Mouse (Mus musculus): Measurements from ENCODE around the gene Cst9. TPM values are rescaled to one million over a fixed set of nuclear protein-coding genes. Genes with fewer than 3 reads are reported as not detected.

The Cst9 gene
- total and polyA plus RNA-seq, 2 experiments: not detected

- Histone ChIP-seq H3K4me1 (ENCODE audit: control insufficient read depth, insufficient read depth, low read length) (peaks cover 7% of the 10 kb centered on the region; the same call in 1 of the 2 replicates), H3K79me2 (ENCODE audit: control insufficient read depth, insufficient read depth, low read length) (no peaks in the 10 kb centered on the region), H3K36me3 (ENCODE audit: control insufficient read depth, insufficient read depth, low read length) (peaks cover 7% of the 10 kb centered on the region), H3K4me3 (ENCODE audit: insufficient read depth, low read depth, low read length) (no peak overlapping the region), H3K27ac (replicated peaks; ENCODE audit: insufficient read depth, low read depth, low read length) (no peak overlapping the region), H3K9ac (ENCODE audit: low read depth, low read length) (no peak overlapping the region), H3K27me3 (ENCODE audit: control insufficient read depth, insufficient read depth, low read length) (no peaks in the 10 kb centered on the region)
- peak; percentile 17 for DNase-seq (ENCODE audit: extremely low read depth, low read depth, low spot score)
- WGBS: 40% methylated on average over 4 of the region's 4 CpGs
- TF ChIP-seq POLR2A (IDR thresholded peaks at IDR 0.05; ENCODE audit: extremely low read depth, insufficient read depth, low read length): no peak
- no peak for TF ChIP-seq CTCF (IDR thresholded peaks at IDR 0.05; ENCODE audit: low read depth, low read length)
These were observed 37.9 kb downstream of the Cst9 start for GRCm38 (mm10) chr2:148872860-148873259.

DNA sequence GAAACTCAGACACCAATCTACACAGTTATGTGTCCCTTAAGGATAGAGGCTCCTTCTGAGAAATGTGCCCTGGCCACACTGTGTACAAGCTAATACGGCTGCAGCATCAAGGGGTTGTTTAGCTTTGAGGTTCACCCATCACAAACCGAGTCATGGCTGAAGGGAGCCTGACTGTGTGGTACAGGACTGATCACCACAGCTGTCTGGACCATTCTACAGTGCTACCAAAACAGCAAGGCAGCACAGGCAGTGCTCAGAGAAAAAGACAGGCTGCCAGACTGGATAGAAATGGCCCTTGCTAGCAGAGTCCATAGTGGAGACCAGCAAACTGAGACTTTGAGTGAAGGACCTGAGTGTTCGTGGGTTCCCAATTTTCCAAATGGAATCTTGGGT lies 39.3 kb downstream of the Cst9 start:
- peak overlapping the region; percentile 7; the same call in 1 of the 2 replicates for H3K9ac ChIP-seq (ENCODE audit: low read depth, low read length)
- H3K27me3 ChIP-seq (ENCODE audit: control insufficient read depth, insufficient read depth, low read length): no peaks in the 10 kb centered on the region
- TF ChIP-seq CTCF (IDR thresholded peaks at IDR 0.05; ENCODE audit: low read depth, low read length): no peak
- TF ChIP-seq POLR2A (IDR thresholded peaks at IDR 0.05; ENCODE audit: extremely low read depth, insufficient read depth, low read length): no peak
- 52% methylated on average over 3 of the region's 3 CpGs for WGBS
- peaks cover 7% of the 10 kb centered on the region for H3K36me3 ChIP-seq (ENCODE audit: control insufficient read depth, insufficient read depth, low read length)
- DNase-seq (ENCODE audit: extremely low read depth, low read depth, low spot score): no peak
- peaks cover 7% of the 10 kb centered on the region; the same call in 1 of the 2 replicates for H3K4me1 ChIP-seq (ENCODE audit: control insufficient read depth, insufficient read depth, low read length)
- no peaks in the 10 kb centered on the region for H3K79me2 ChIP-seq (ENCODE audit: control insufficient read depth, insufficient read depth, low read length)
- H3K4me3 ChIP-seq (ENCODE audit: insufficient read depth, low read depth, low read length): peak overlapping the region; percentile 79; the same call in 1 of the 2 replicates
- H3K27ac ChIP-seq (replicated peaks; ENCODE audit: insufficient read depth, low read depth, low read length): peak overlapping the region; percentile 17; the same call in 1 of the 2 replicates

DNA sequence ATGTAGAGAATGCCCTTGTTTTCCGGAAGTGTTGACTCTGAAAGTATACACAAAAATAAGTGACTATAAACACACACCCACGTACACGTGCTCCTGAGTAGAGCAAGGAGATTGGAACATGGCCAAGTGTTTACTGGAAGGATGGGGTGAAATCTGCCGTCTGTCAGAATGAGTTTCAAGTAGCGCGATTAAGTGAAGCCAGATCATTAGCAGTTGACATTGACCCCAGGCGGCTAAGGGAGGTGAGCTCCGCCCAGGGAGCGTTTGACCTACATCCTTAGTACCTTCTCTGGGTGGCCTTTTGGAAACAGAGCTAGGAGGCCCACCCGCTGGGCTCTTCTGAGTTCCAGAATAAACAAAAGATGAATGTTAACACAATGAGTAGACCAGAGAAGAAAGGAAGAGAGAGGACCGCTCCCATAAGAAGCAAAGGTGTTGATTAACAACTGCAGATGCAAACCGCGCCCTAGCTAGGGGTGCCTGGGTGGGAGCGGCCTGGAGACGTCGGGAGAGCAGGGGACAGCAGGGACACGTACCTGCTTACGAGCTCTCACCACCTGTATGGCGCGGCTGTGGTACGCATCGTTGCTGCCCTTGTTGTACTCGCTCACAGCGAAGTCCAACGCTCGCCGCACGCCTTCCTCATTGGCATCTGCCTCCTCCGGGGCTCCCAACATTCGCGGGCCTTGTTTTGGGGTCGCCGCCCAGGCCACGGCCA lies 39.8 kb downstream of the Cst9 start:
- WGBS: under 1% methylated on average over 34 of the region's 34 CpGs
- DNase-seq (ENCODE audit: extremely low read depth, low read depth, low spot score): peak; percentile 65
- TF ChIP-seq CTCF (IDR thresholded peaks at IDR 0.05; ENCODE audit: low read depth, low read length) (no peak), POLR2A (IDR thresholded peaks at IDR 0.05; ENCODE audit: extremely low read depth, insufficient read depth, low read length) (no peak)

GRCm38 (mm10) chr2:148875335-148875811 lies 40.4 kb downstream of the Cst9 start, which contains the start of gene Cst3:
TSS of gene Cst3 (minus strand) at chr2:148875692.
- Histone ChIP-seq H3K36me3 (ENCODE audit: control insufficient read depth, insufficient read depth, low read length) (peaks cover 7% of the 10 kb centered on the region), H3K9ac (ENCODE audit: low read depth, low read length) (peak within 1 kb of the TSS; percentile 77), H3K27me3 (ENCODE audit: control insufficient read depth, insufficient read depth, low read length) (no peaks in the 10 kb centered on the region), H3K27ac (replicated peaks; ENCODE audit: insufficient read depth, low read depth, low read length) (peak within 1 kb of the TSS; percentile 63), H3K4me3 (ENCODE audit: insufficient read depth, low read depth, low read length) (peak within 1 kb of the TSS; percentile 79), H3K4me1 (ENCODE audit: control insufficient read depth, insufficient read depth, low read length) (peaks cover 7% of the 10 kb centered on the region; the same call in 1 of the 2 replicates), H3K79me2 (ENCODE audit: control insufficient read depth, insufficient read depth, low read length) (no peaks in the 10 kb centered on the region)
- 1% methylated on average over 19 of the region's 19 CpGs for WGBS
- DNase-seq (ENCODE audit: extremely low read depth, low read depth, low spot score): peak; percentile 83
- no peak for TF ChIP-seq CTCF (IDR thresholded peaks at IDR 0.05; ENCODE audit: low read depth, low read length)
- peak; percentile 42; the same call in 1 of the 2 replicates for TF ChIP-seq POLR2A (IDR thresholded peaks at IDR 0.05; ENCODE audit: extremely low read depth, insufficient read depth, low read length)

More for the DNA sequence above, 39.8 kb downstream of the Cst9 start:
- Histone ChIP-seq H3K27me3 (ENCODE audit: control insufficient read depth, insufficient read depth, low read length) (no peaks in the 10 kb centered on the region), H3K79me2 (ENCODE audit: control insufficient read depth, insufficient read depth, low read length) (no peaks in the 10 kb centered on the region), H3K9ac (ENCODE audit: low read depth, low read length) (peak overlapping the region; percentile 77), H3K4me3 (ENCODE audit: insufficient read depth, low read depth, low read length) (peak overlapping the region; percentile 79), H3K4me1 (ENCODE audit: control insufficient read depth, insufficient read depth, low read length) (peaks cover 7% of the 10 kb centered on the region; the same call in 1 of the 2 replicates), H3K27ac (replicated peaks; ENCODE audit: insufficient read depth, low read depth, low read length) (peak overlapping the region; percentile 63), H3K36me3 (ENCODE audit: control insufficient read depth, insufficient read depth, low read length) (peaks cover 7% of the 10 kb centered on the region)

DNA sequence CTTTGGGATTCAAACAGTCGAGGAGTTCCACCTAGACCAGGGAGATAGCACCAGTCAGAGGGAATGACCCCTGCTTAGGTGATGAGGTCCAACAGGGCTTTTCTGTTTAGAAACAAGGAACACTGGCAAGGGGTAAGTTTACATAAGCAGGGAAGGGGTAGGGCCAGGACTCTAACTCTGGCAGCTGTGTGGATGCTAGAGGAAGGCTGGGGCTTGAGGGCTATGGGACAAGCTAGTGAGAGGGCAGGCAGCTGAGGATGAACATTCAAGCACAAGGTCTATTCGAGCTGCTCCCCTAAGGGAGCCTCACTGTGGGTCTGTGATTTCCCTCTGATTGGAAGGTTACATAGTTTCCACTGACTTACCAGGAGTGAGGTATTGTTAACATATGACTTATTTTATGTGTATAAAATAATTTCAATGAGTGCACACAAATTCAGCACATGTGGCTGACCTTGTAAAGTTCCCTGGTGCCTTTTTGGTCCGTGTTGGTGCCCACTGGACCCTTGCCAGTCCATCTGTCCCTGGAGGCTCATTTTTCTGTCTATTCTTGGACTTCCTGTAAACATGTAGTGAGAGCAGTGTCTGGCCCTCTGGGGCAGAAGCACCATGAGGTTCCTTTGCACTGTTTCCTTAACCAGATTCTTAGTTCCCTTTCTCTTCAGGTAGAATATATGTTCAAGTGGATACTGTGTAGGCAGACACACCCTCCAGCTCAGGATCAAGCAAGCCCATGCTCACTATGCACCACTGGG lies 42.2 kb downstream of the Cst9 start:
- no peak overlapping the region for H3K9ac ChIP-seq (ENCODE audit: low read depth, low read length)
- H3K4me3 ChIP-seq (ENCODE audit: insufficient read depth, low read depth, low read length): no peak overlapping the region
- TF ChIP-seq CTCF (IDR thresholded peaks at IDR 0.05; ENCODE audit: low read depth, low read length): no peak
- TF ChIP-seq POLR2A (IDR thresholded peaks at IDR 0.05; ENCODE audit: extremely low read depth, insufficient read depth, low read length): no peak
- H3K36me3 ChIP-seq (ENCODE audit: control insufficient read depth, insufficient read depth, low read length): peaks cover 4% of the 10 kb centered on the region
- no peaks in the 10 kb centered on the region for H3K27me3 ChIP-seq (ENCODE audit: control insufficient read depth, insufficient read depth, low read length)
- H3K79me2 ChIP-seq (ENCODE audit: control insufficient read depth, insufficient read depth, low read length): no peaks in the 10 kb centered on the region
- peak; percentile 40 for DNase-seq (ENCODE audit: extremely low read depth, low read depth, low spot score)
- WGBS: 25% methylated on average over 3 of the region's 3 CpGs
- H3K4me1 ChIP-seq (ENCODE audit: control insufficient read depth, insufficient read depth, low read length): peaks cover 7% of the 10 kb centered on the region; the same call in 1 of the 2 replicates
- H3K27ac ChIP-seq (replicated peaks; ENCODE audit: insufficient read depth, low read depth, low read length): peak overlapping the region; percentile 15; the same call in 1 of the 2 replicates

Measured in liver, adult 2 months (tissue).